Mouse (Mus musculus) right cerebral cortex, postnatal 10 days (tissue): ENCODE measurements at regions not wholly inside any gene's neighbourhood (a gene's known extent, or its start where the extent isn't known, plus 50 kb on each side); places are given as distances from the start of the nearest gene placed in this dataset.

ENCODE experiments used
- DNase-seq, 2 experiments: peaks; one replicate each; pipeline ENCODE4 v3.0.0; 2021; ENCODE audit warnings: low spot score in 2 of 2

DNA sequence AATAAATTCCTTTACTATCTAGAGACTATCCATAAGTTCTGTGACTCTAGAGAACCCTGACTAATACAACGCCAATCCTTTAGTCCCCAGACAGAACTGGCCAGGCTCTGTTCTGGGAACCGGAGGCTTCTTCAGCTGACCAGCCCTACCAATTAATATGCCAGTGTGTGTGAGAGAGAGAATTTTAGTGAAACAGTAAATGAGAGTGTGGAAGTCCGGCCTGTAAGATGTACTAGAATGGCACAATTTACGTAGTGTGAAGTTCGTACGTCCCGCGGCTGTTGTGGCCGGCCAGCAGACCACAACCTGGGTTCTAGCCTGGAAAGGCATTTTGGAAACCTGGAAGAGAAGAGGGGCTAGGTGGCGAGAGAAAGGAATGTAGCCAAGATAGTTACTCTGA is 83.7 kb upstream of the Lemd2 start:
- DNase-seq: peak in 1 of 2 experiments; percentile 12

GRCm38 (mm10) chr17:27281241-27281640 is 77.0 kb upstream of the Lemd2 start:
- peak in 1 of 2 experiments; percentile 24 for DNase-seq

- peak in 1 of 2 experiments; percentile 19 for DNase-seq
Observed at GRCm38 (mm10) chr17:27279491-27280288, 75.4 kb upstream of the Lemd2 start.

- peak in 1 of 2 experiments; percentile 17 for DNase-seq
Observed at GRCm38 (mm10) chr17:27277786-27278185, 73.5 kb upstream of the Lemd2 start.

- DNase-seq: peak in 1 of 2 experiments; percentile 17
Observed at GRCm38 (mm10) chr17:27271756-27272155, 67.5 kb upstream of the Lemd2 start.

- DNase-seq: peak in 1 of 2 experiments; percentile 14
Observed at GRCm38 (mm10) chr17:27270776-27271175, 66.5 kb upstream of the Lemd2 start.

GRCm38 (mm10) chr17:27264607-27265006 is 60.3 kb upstream of the Lemd2 start:
- peak in 1 of 2 experiments; percentile 16 for DNase-seq

- peak in 1 of 2 experiments; percentile 24 for DNase-seq
Observed at GRCm38 (mm10) chr17:27262607-27263006, 58.3 kb upstream of the Lemd2 start.

DNA sequence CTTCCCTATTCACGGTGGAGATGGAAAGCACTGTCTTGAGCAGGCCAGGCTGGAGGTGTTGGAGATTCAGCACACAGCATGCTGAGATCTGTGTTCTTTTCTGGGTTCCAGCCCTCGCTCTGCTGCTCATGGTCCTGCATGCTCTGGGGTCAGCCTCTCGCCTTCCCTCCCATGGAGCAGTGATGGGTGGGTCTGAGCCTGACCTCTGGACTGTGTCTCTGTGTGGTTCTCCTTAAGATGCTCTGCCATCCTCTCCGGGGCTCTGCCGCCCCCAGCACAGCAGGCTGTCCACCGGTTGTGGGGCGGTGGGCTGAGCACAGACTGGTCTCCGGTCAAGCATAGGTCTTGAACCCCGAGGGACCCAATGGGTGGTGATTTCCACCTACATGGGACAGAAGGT is 57.7 kb upstream of the Lemd2 start:
- peak in 1 of 2 experiments; percentile 23 for DNase-seq

GRCm38 (mm10) chr17:27261251-27261650 is 57.0 kb upstream of the Lemd2 start:
- DNase-seq: no peak

GRCm38 (mm10) chr17:27260116-27260515 is 55.8 kb upstream of the Lemd2 start:
- no peak for DNase-seq

DNA sequence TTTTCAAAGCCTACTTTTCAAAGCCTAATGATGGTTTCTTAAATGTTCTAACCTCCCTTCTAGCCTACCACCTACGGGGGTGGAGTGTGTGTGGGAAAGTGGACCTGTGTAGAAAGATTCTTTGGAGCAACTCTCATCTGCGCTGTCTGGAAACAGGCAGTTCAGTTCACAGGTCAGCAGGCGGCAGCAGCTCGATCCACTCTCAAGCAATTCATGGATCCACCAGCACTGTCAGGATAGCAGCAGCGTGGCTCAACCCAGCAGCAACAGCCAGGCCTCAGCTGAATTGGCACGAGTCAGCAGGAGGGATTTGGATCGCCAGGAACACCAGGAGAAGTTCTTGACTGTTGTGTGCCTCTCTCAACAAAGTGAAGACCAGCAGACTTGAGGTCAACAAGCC is 53.1 kb upstream of the Lemd2 start:
- peak; percentile 72 for DNase-seq

DNA sequence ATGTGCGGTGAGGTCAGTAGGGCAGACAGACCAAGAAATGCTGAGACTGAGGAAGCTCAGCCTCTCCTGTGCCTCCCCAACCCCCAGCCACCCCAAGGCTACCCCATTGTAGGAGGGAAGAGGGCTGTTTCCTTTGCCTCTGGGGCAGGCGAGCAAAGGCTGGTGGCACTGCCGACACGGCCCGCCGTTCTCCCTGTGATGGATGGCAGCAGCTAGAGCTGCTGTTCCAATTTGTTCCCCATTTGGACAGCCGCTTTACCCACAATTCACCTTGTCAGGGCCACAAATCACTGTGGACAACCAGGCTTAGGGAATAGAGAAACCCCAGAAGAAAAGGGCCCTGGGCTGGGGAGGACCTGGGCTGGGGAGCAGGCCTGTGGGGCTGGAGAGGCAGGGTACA is 51.5 kb upstream of the Lemd2 start:
- DNase-seq: peak in 1 of 2 experiments; percentile 20
